19 mouse cellular contexts compared by ENCODE assay signal in the genomic region with DNA sequence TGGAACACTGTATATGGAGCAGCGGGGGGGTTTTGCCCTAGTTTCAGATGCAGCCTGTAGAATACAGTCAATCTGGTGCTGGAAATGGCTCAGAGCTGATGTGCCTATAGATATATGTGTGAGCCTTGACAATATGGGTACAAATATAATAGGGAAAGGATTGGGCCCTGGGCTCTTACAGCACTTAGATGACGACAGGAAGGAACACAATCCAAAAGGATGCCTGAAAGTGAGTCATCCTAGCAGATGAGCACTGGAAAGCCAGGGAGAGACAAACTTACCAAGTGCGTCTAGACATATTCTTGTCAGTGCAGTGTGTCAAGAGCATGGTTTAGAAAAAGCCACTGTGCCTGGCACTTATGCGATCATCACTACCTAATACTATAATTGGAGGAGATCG.
"Had no signal": no experiment of that assay in that cellular context is flagged by ENCODE, and none has a peak within 500 bp of the region (broad histone marks: within the 10 kb centered on the region; RNA-seq: fewer than 3 reads in every experiment).

No protein-coding gene starts in this region.

- H3K4me1 ChIP-seq: liver, embryonic 13.5 days; liver, embryonic 15.5 days; lung, embryonic 15.5 days; megakaryocyte, embryonic 14.5 days; midbrain, embryonic 13.5 days; neural tube, embryonic 12.5 days; stomach, embryonic 15.5 days had no signal

- DNase-seq: liver, embryonic 13.5 days; liver, postnatal 0 days; lung, adult 2 months; lung, postnatal 14 days; lung, postnatal 36 days; right cerebral cortex, postnatal 25 days; thymus, adult 2 months; thymus, postnatal 25 days; thymus, postnatal 4 days had no signal

- H3K4me3 ChIP-seq: liver, embryonic 13.5 days; liver, embryonic 15.5 days; lung, embryonic 15.5 days; megakaryocyte, embryonic 14.5 days; midbrain, embryonic 13.5 days; neural tube, embryonic 12.5 days; stomach, embryonic 15.5 days had no signal

- H3K27ac ChIP-seq: liver, embryonic 13.5 days; liver, embryonic 15.5 days; lung, embryonic 15.5 days; macrophage; midbrain, embryonic 13.5 days; neural tube, embryonic 12.5 days; stomach, embryonic 15.5 days; stomach, postnatal 0 days had no signal

- H3K9me3 ChIP-seq: liver, embryonic 13.5 days; liver, embryonic 15.5 days; lung, embryonic 15.5 days; megakaryocyte, embryonic 14.5 days; midbrain, embryonic 13.5 days; neural tube, embryonic 12.5 days; stomach, embryonic 15.5 days had no signal

- H3K36me3 ChIP-seq: liver, embryonic 13.5 days; liver, embryonic 15.5 days; lung, embryonic 15.5 days; midbrain, embryonic 13.5 days; neural tube, embryonic 12.5 days; stomach, embryonic 15.5 days had no signal

- H3K27me3 ChIP-seq: liver, embryonic 13.5 days; liver, embryonic 15.5 days; lung, embryonic 15.5 days; megakaryocyte, embryonic 14.5 days; midbrain, embryonic 13.5 days; neural tube, embryonic 12.5 days; stomach, embryonic 15.5 days had no signal

- H3K9ac ChIP-seq: liver, embryonic 13.5 days; liver, embryonic 15.5 days; liver, postnatal 0 days; lung, embryonic 15.5 days; midbrain, embryonic 13.5 days; neural tube, embryonic 12.5 days; stomach, embryonic 15.5 days had no signal

- ATAC-seq: liver, postnatal 0 days; lung, postnatal 0 days; midbrain, embryonic 13.5 days had no signal

- H3K4me2 ChIP-seq: liver, embryonic 13.5 days; liver, embryonic 15.5 days; lung, embryonic 15.5 days; midbrain, embryonic 11.5 days; midbrain, embryonic 13.5 days; neural tube, embryonic 12.5 days; stomach, embryonic 15.5 days had no signal
